Mouse (Mus musculus) heart, embryonic 11.5 days (tissue): Measurements from ENCODE around the gene Fbln5. TPM values are rescaled to one million over a fixed set of nuclear protein-coding genes. Genes with fewer than 3 reads are reported as not detected.

Experiments
- ATAC-seq: fragments of 200-750 bp; cut with Nextera tagmentation; replicated peaks from 2 replicates; pipeline ENCODE4 v1.8.0; 2017; ENCODE audit warnings: moderate library complexity; ENCODE audit not compliant: insufficient number of reproducible peaks, low FRiP score, low TSS enrichment
- H3K27ac ChIP-seq: fragments of 300-500 bp; sonication (generic); 2 replicates; pipeline ENCODE4 v1.5.1; 2014; ENCODE audit warnings: mild to moderate bottlenecking, low read depth, low read length
- H3K27me3 ChIP-seq: fragments of 300-500 bp; sonication (generic); 2 replicates; pipeline ENCODE4 v1.6.1; 2014; ENCODE audit warnings: mild to moderate bottlenecking, low read length, mixed read lengths; ENCODE audit not compliant: control insufficient read depth, insufficient read depth
- H3K36me3 ChIP-seq: fragments of 300-500 bp; sonication (generic); 2 replicates; pipeline ENCODE4 v1.6.1; 2014; ENCODE audit warnings: mild to moderate bottlenecking, low read length, moderate library complexity, mixed read lengths; ENCODE audit not compliant: control insufficient read depth, insufficient read depth
- H3K4me1 ChIP-seq: fragments of 300-500 bp; sonication (generic); 2 replicates; pipeline ENCODE4 v1.6.1; 2014; ENCODE audit warnings: low read length; ENCODE audit not compliant: control insufficient read depth, insufficient read depth
- H3K4me2 ChIP-seq: fragments of 300-500 bp; sonication (generic); 2 replicates; pipeline ENCODE4 v1.6.1; 2014; ENCODE audit warnings: mild to moderate bottlenecking, moderate library complexity
- H3K4me3 ChIP-seq: fragments of 300-500 bp; sonication (generic); 2 replicates; pipeline ENCODE4 v1.5.1; 2014; ENCODE audit warnings: low read depth, low read length
- H3K9ac ChIP-seq: fragments of 300-500 bp; sonication (generic); 2 replicates; pipeline ENCODE4 v1.6.1; 2014; ENCODE audit warnings: mild to moderate bottlenecking, low read depth, low read length, moderate library complexity
- H3K9me3 ChIP-seq: fragments of 300-500 bp; sonication (generic); replicated peaks from 2 replicates; pipeline ENCODE4 v1.6.1; 2016; ENCODE audit warnings: low read length; ENCODE audit not compliant: control insufficient read depth
- whole genome bisulfite sequencing: fragments of 180-500 bp; shearing (Covaris S2); extraction: QIAGEN DNeasy Blood & Tissue Kit; methylation state at CpG from one replicate; pipeline ENCODE4 v1.1.7; 2014; ENCODE audit not compliant: insufficient replicate concordance; 5-methylcytosine and 5-hydroxymethylcytosine counted together
- polyA plus RNA-seq: library from polyadenylated mRNA; unstranded; fragments of >200 nt; fragmentation: Nextera tagmentation; extraction: Ambion mirVana; gene quantifications from 2 replicates; pipeline ENCODE4 v1.2.1, GENCODE M21; 2014

Fbln5 gene
- polyA plus RNA-seq, 1 experiment from 2014 or later, result 24.7 TPM

DNA sequence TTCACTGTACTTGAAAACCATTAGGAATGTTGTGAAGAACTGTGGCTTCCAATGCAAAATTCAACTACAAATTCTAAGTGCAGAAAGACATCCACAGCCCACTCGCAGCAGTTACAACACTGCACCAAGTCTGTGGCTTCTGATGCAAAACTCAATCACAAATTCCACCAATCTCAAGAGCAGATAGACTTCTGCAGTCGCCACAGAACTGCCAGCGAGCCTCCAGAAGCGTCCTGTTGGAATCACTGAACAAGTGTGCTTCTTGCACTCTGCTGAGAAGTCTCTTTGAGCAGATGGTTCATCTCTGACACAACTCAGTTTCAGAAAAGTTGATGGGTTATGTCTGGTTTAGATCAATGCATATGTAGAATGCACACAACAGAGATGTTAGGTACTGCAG, 15.9 kb upstream of the Fbln5 start:
- Histone ChIP-seq H3K4me3 (no peak overlapping the region), H3K27ac (no peak overlapping the region), H3K9ac (no peak overlapping the region), H3K4me2 (no peak overlapping the region), H3K27me3 (no peaks in the 10 kb centered on the region), H3K4me1 (no peaks in the 10 kb centered on the region), H3K9me3 (no peaks in the 10 kb centered on the region), H3K36me3 (peaks cover 9% of the 10 kb centered on the region)
- no peak for ATAC-seq
- WGBS, result 89% methylated on average over 4 of the region's 4 CpGs

DNA sequence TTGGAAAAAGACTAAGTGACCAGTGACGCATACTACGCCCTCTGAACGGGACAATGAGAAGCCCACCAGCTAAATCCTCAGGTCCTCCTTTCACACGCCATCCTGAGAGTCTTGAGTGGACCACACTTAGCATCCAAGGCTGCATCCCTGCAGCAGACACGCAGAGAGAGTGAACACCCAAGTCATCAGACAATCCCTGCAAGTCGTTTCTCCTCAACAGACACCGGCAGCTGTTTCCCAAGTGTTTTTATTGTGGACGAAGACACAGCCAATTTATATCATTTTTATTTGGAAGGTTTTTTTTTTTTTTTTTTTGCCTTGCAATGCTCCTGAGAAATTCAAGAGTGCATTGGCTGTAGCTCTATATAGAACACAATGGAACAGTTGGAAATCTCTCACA, 14.9 kb upstream of the Fbln5 start:
- H3K4me3 ChIP-seq, result no peak overlapping the region
- H3K4me2 ChIP-seq, result no peak overlapping the region
- no peaks in the 10 kb centered on the region for H3K4me1 ChIP-seq
- H3K36me3 ChIP-seq, result peaks cover 9% of the 10 kb centered on the region
- ATAC-seq, result no peak
- WGBS, result 87% methylated on average over 8 of the region's 8 CpGs
- H3K27ac ChIP-seq, result no peak overlapping the region
- no peak overlapping the region for H3K9ac ChIP-seq
- H3K27me3 ChIP-seq, result no peaks in the 10 kb centered on the region
- no peaks in the 10 kb centered on the region for H3K9me3 ChIP-seq

DNA sequence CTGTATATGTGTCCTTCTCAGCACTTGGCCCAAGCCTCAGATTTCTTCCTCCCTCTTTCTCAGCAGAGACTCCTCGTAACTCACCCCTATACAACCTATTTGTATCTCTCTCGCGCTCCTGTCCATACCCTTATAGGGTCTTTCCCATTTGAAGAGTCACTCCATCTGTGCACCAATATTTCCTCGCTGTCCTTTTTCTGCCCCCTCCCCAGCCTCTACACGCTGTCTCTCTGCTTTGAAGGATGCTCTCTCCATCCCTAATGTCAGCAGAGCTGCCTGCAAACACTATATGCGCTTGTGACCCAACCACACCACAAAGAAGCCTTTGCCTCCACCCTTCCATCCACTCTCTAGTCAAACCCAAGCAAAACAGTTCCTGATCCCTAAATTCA, 14.3 kb upstream of the Fbln5 start:
- no peak overlapping the region for H3K4me3 ChIP-seq
- H3K4me1 ChIP-seq, result no peaks in the 10 kb centered on the region
- H3K27ac ChIP-seq, result no peak overlapping the region
- 92% methylated on average over 6 of the region's 6 CpGs for WGBS
- no peak overlapping the region for H3K4me2 ChIP-seq
- H3K27me3 ChIP-seq, result no peaks in the 10 kb centered on the region
- H3K9me3 ChIP-seq, result no peaks in the 10 kb centered on the region
- H3K9ac ChIP-seq, result no peak overlapping the region
- H3K36me3 ChIP-seq, result peaks cover 6% of the 10 kb centered on the region
- no peak for ATAC-seq

DNA sequence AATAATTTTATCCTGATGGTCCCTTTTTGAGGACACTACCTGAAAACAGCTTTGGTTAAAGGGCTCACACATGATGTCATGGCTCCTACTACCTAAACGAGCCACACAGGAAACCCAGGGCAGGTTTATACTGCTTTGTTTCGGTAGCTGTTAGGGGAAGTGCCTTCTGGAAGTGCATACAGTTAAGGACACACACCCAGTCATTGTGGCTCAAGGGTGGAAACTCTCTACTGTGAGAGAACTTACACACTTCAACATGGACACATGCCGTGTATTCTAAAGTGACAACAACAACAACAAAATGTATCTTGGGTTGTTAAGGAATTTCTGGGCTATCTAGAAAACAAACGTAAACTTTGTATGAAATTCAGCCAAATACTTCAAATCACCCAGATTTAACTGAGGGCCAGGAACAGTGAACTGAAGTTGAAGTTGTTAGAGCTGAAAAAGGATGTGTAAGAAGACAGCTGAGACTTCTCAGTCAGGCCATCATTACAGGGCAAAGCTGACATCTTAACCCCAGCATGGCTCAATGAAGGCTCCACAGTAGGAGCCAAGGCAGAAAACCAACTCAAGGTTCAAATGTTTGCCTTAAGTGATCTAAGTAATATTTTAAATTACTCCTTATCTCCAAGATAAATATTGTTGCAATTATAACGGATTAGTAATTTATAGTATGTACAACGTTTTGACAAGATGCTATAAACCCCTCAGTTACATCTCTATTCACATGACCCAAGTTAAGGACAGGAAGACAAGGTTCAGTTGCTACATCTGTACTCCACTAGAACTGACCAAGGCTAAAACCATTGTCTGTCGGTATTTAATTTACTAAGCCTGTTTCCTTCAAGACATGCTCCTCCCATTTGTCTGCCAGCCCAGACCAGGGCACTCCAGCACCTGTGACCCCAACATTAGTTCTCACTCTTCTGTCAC, 13.6 kb upstream of the Fbln5 start:
- H3K9ac ChIP-seq, result no peak overlapping the region
- H3K27me3 ChIP-seq, result no peaks in the 10 kb centered on the region
- H3K27ac ChIP-seq, result no peak overlapping the region
- no peaks in the 10 kb centered on the region for H3K9me3 ChIP-seq
- no peak overlapping the region for H3K4me2 ChIP-seq
- H3K4me3 ChIP-seq, result no peak overlapping the region
- no peaks in the 10 kb centered on the region for H3K4me1 ChIP-seq
- no peak for ATAC-seq
- WGBS, result 77% methylated on average over 7 of the region's 7 CpGs
- peaks cover 6% of the 10 kb centered on the region for H3K36me3 ChIP-seq

DNA sequence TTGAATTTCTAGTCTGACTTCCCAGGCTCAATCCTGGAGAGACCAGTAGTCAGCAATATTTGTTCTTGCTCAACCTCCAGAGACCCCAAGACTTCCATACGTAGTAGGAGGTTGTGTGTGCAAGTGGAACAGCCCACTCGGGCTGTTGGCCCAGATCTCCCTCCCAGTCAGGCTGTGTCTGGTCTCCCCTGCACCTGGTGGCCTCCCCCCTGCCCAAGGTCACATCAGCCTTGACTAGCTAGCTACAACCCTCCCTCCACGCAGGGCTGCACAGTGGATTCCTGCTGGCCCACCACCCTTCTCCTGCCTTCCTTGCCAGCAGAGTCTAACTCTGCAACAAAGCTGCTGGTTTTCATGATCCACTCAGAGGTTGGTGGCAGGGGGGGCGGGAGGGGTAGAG, 12.4 kb upstream of the Fbln5 start:
- WGBS, result 74% methylated on average over 4 of the region's 4 CpGs
- H3K27ac ChIP-seq, result no peak overlapping the region
- H3K9ac ChIP-seq, result no peak overlapping the region
- ATAC-seq, result no peak
- H3K9me3 ChIP-seq, result no peaks in the 10 kb centered on the region
- H3K27me3 ChIP-seq, result no peaks in the 10 kb centered on the region
- H3K4me3 ChIP-seq, result no peak overlapping the region
- no peaks in the 10 kb centered on the region for H3K4me1 ChIP-seq
- no peaks in the 10 kb centered on the region for H3K36me3 ChIP-seq
- no peak overlapping the region for H3K4me2 ChIP-seq

DNA sequence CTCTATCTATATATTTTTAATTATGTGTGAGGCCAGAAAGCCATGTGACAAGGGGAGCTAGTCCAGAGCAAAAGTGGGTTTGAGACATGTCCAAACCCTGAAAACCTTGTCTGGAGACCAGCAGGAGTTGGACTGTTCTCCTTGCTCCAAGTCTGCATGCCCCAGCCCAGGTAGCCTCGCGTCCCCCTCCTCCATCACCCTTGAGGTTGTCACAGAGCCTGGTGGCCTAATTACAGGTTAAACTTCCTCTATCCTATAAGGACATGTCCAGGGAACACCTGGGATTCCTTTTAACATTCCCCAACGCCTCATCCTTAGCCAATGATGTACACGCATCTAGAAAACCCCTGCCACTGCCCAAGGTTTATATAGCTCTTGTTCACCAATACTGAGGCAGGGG, 4.3 kb upstream of the Fbln5 start:
- Histone ChIP-seq H3K36me3 (no peaks in the 10 kb centered on the region), H3K4me3 (no peak overlapping the region), H3K4me2 (no peak overlapping the region), H3K9me3 (no peaks in the 10 kb centered on the region), H3K27ac (no peak overlapping the region), H3K4me1 (0 out of 2 replicates have a peak, but pooled peaks cover 7% of the 10 kb centered on the region), H3K9ac (no peak overlapping the region), H3K27me3 (peaks cover 6% of the 10 kb centered on the region; the same call in 1 of the 2 replicates)
- WGBS, result 78% methylated on average over 4 of the region's 4 CpGs
- no peak for ATAC-seq

DNA sequence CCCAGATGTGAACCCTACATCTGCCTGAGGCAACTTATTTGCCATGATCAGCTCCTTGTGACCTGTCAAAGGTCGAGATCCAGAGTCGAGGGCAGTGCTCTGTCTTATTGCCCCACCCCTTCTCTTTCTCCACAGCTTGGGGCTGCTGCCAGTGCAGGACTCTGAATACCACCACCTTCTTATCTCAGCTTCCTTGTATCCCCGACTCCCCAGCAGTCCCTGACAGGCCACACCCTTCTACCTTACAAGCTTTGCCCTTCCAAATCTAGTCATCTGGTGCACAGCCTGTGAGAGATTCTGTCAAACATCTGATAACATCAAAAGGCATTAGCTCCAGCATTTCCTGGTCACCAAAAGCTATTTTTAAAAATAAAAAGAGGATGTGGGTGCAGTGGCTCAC, 2.7 kb upstream of the Fbln5 start:
- Histone ChIP-seq H3K27me3 (peaks cover 12% of the 10 kb centered on the region), H3K4me2 (no peak overlapping the region), H3K4me3 (no peak overlapping the region), H3K4me1 (0 out of 2 replicates have a peak, but pooled peaks cover 7% of the 10 kb centered on the region), H3K27ac (no peak overlapping the region), H3K9ac (no peak overlapping the region), H3K36me3 (no peaks in the 10 kb centered on the region), H3K9me3 (no peaks in the 10 kb centered on the region)
- WGBS, result 16% methylated on average over 3 of the region's 3 CpGs
- no peak for ATAC-seq

DNA sequence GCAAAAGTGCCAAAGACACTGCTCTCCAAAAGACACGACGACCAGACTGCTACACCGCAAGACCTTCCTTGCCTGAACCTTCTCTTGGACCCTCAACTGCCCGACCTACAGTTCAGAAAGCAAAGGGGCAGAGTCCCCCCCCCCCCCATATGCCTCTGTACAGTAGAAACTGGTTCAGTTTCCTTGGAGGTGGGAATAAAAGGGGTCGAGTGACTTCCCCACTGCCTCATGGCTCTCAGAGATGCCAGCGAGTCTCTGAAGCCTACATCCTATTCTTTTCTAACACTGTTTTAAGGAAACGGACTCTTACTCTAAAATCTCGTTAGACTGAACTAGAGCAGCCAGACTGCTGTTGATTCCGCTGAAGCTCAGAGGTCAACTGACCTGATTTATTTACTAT, 715 bp upstream of the Fbln5 start:
- H3K9ac ChIP-seq, result no peak overlapping the region
- no peaks in the 10 kb centered on the region for H3K36me3 ChIP-seq
- 37% methylated on average over 9 of the region's 9 CpGs for WGBS
- peaks cover 12% of the 10 kb centered on the region for H3K27me3 ChIP-seq
- no peak overlapping the region for H3K27ac ChIP-seq
- H3K4me3 ChIP-seq, result peak overlapping the region; percentile 58
- no peaks in the 10 kb centered on the region for H3K9me3 ChIP-seq
- no peak for ATAC-seq
- H3K4me1 ChIP-seq, result 0 out of 2 replicates have a peak, but pooled peaks cover 7% of the 10 kb centered on the region
- H3K4me2 ChIP-seq, result peak overlapping the region; percentile 98

DNA sequence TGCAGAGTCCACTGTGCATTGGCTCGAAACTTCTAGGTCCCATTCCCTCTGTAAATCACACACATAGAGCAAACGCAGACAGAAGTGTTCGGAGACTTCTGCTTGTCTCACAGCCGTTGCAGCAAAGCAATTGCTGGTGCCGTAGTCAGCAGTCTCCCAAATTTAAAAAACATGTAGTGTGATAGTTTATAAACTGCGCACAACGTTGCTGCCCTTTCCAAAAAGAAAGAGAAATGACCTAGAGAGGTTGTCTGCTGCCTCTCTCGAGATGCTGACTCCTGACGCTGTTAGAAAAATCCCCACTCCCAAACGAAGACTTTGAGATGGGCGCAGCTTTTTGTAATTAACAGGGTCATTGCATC, 628 bp downstream of the Fbln5 start:
- H3K27me3 ChIP-seq, result peaks cover 12% of the 10 kb centered on the region
- H3K9me3 ChIP-seq, result no peaks in the 10 kb centered on the region
- peak overlapping the region; percentile 58 for H3K4me3 ChIP-seq
- H3K9ac ChIP-seq, result peak overlapping the region; percentile 34; the same call in 1 of the 2 replicates
- peak overlapping the region; percentile 41; the same call in 1 of the 2 replicates for H3K27ac ChIP-seq
- H3K4me2 ChIP-seq, result peak overlapping the region; percentile 98
- ATAC-seq, result no peak
- H3K36me3 ChIP-seq, result no peaks in the 10 kb centered on the region
- 37% methylated on average over 11 of the region's 11 CpGs for WGBS
- H3K4me1 ChIP-seq, result 0 out of 2 replicates have a peak, but pooled peaks cover 7% of the 10 kb centered on the region
